Mouse (Mus musculus) right cerebral cortex, postnatal 36 days (tissue): Measurements from ENCODE around the gene Ogdh.
"Not testable (repeated sequence)": the region's sequence is repeated elsewhere in the genome, so short reads cannot be mapped to it uniquely, and the experiment has no call there.

Experiments used
- DNase-seq, 2 experiments: peaks; one replicate each; pipeline ENCODE4 v3.0.0; 2022; ENCODE audit warnings: low spot score in 2 of 2, mixed read lengths in 1 of 2

Gene Ogdh

DNA sequence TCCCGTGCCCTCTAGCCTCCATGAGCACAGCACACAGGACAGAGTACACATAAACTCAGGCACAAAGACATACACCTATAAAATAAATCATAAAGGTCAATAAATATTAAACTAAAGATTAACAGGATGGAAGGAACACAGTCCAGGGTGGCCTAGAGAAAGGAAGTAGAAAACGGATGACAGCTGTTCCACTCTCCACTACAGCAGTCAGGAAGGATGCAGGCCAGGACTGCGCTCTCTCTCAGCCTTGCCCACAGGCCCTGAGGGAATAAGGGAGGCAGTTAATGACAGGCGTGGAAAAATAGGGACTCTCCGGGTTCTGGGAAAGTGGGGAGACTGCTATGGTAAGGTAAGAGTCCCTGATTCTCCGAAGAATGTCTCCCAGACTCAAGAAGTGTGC is 75.0 kb downstream of the Ogdh start:
- no peak for DNase-seq

- DNase-seq, result no peak
Observed at GRCm38 (mm10) chr11:6367156-6367555, 75.7 kb downstream of the Ogdh start.

DNA sequence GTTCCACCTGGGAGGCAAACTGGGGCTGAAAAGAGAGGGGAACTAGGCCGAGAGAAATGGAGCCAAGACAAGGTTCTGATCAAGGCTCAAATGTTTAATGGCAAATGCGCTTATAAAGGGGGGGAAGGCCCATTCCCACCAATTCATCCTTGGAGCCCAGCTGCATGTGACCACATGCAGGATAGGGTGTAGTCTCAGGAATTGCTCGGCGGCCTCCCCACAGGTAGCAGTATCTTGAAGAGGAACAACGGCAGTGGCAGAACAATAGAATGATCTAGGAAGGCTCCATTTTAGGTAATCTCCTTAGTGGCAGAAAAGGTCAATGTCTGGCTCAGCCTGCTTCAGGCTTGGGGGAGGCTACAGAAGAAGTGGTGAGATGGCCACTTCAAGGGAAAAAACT is 76.6 kb downstream of the Ogdh start:
- DNase-seq, result not testable (repeated sequence)

GRCm38 (mm10) chr11:6371376-6372155 is 80.1 kb downstream of the Ogdh start:
- DNase-seq, result no peak

DNA sequence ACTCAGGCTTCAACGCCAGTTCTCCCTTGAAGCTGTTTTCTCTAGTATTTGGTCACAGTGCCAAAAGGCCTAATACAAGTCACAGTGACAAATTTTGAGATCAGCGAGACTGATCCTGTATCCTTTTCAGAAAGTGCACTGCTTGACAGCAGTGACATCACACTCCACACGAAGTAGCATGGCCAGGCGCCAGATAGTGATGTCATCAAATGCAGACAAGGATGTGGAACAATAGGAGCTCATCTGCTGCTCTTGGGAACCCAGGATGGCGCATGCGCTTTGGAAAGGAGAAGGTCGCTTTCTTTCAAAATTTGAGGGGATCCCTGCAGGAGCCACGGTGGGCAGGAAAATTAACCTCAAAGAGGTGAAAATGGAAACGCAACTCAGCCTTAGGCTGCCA is 81.4 kb downstream of the Ogdh start:
- DNase-seq, result no peak

DNA sequence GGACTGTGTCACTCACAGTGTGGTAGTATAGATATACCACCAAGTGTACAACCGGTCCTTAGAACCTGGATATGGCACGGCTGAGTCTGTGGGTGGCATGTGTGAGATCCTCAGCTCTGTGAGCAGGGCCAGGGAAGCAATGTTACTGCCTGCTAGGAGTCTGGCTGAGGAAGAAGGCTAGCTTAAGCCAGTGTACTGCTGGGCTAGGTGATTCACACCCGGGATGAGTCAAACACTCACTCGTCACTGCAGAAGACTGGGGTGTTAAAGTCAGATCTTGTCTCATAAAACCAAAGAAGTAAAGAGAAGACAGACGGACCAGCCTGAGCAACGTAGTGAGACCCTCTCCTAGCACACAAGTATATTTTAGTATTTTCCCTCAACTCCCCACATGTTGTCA is 89.5 kb downstream of the Ogdh start:
- DNase-seq, result no peak

- no peak for DNase-seq
Observed at GRCm38 (mm10) chr11:6388126-6388725, 96.8 kb downstream of the Ogdh start.

GRCm38 (mm10) chr11:6388726-6389413 is 97.4 kb downstream of the Ogdh start, which contains the start of gene Zmiz2:
Gene Zmiz2, plus strand, starts transcription at chr11:6389074.
- peak; percentile 90 to 94 for DNase-seq

GRCm38 (mm10) chr11:6389483-6389921 is 98.1 kb downstream of the Ogdh start:
- no peak for DNase-seq

DNA sequence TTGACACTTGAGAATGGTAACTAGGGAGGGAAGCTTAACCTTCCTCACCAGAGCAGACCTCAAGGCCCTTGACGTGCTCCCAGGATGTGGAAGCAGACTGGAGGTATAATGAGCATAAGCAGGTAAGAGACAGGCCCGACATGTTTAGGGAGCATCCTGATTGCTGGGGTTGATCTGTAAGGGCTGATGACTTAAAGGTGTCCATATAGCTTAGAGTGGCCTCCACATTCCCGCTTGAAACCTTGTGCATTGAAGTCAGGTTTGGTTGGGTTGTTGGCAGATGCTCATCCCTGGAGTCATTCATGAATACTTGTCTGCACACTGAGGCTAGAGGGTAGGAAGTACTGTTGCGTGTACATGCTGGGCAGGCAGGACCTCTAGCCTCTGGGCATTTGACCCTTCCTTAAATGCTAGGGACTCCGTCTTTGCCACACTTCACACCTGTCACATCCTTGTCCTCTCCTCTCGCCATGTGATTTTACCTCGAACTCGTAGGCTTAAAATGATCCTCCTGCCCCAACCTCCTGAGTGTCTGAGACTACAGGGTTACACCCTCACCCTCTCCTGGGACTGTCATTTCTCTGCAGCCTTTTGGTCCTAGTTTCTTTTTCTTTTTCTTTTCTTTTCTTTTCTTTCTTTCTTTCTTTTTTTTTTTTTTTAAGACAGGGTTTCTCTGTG is 99.1 kb downstream of the Ogdh start:
- DNase-seq, result no peak

DNA sequence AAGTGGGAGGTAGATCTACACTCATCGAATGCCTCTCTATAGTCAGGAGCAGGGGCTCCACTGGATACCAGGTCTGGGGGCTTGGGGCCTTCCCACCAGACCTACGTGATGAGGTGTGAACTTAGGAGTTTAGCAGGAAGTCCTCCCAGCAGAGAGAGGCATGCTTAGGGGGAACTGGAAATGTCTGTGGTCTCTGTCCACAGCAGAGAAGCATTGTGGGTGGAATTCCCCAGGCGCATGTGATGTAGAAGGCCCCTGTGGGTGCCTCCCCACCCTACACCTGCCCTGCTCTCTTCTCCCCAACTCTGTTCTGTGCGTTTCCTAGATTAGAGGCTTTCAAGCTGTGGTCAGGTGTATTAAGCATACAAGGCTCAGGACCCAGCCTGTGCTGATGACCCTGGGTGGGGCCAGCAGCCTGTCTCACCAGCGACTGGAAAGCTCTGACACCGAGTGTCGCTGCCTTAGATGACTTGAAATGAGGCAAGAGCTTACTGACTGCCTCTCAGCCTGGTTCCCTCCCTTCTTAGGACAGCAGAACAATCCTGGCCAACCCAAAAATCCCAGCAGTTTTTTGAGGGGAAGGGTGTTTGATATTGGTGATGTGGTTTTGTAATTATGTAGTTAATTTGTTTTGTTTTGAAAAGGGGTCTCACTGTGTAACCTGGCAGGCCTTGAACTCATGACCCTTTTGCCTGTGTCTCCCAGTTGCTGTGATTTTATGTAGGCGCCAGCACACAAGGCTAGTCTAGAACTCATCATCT is 100.3 kb downstream of the Ogdh start:
- DNase-seq, result no peak

- no peak for DNase-seq
Observed at GRCm38 (mm10) chr11:6392857-6393256, 101.4 kb downstream of the Ogdh start.

GRCm38 (mm10) chr11:6393866-6394265 is 102.4 kb downstream of the Ogdh start:
- no peak for DNase-seq

DNA sequence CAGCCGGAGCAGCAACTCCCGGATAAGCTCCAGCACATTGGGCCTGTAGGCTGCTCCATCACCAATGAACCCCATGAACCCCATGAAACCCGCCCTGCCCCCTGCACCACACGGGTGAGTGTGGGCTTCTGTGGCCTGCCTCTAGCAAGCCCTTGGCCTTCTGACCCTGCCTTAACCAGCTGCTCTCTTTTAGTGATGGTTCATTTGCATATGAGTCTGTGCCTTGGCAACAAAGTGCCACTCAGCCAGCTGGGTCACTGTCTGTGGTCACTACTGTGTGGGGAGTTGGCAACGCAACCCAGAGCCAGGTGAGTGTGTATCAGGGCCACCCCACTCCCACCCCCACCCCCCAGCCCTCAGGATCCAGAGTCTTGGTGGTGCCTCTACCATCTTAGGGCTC is 104.1 kb downstream of the Ogdh start:
- no peak for DNase-seq

GRCm38 (mm10) chr11:6398141-6398540 is 106.7 kb downstream of the Ogdh start:
- no peak for DNase-seq

DNA sequence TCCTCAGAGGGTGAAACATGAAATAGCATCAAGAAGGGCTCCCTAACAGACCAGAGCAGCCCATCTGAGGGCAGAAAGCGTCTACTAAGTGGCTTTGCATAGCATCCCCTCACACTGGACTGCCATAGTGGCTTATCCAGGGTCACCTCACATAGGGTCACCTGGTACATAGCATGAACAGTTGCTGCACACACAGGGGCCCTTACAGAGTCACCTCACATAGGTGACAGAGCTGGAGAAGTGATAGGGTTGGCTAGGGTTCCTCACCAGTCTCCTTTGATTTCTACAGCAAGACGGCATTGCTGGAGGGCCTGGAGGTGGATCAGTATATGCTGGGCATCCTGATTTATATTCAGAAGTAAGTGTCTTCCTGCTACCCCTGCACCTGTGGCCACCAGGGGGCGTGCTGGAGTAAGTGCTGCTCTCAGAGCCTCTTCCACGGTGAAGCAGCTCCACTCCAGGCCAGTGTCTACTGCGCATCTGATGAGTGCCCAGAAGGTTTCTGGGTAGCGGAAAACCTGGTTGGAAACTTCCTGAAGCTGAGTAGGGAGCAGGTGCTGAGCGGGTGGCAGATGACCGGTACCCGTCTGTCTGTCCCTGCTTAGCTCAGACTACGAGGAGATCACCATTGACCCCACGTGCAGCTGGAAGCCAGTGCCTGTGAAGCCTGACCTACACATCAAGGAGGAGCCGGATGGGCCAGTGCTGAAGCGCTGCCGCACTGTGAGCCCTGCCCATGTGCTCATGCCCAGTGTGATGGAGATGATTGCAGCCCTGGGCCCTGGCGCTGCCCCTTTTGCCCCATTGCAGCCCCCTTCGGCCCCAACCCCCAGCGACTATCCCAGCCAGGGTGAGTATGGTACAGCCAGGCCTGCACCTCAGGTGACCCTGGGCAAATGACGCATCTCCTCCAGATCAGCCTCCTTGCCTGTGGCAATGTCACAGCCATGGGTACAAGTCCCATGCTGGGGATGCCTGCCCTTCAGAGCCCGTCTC is 111.4 kb downstream of the Ogdh start:
- DNase-seq, result no peak

DNA sequence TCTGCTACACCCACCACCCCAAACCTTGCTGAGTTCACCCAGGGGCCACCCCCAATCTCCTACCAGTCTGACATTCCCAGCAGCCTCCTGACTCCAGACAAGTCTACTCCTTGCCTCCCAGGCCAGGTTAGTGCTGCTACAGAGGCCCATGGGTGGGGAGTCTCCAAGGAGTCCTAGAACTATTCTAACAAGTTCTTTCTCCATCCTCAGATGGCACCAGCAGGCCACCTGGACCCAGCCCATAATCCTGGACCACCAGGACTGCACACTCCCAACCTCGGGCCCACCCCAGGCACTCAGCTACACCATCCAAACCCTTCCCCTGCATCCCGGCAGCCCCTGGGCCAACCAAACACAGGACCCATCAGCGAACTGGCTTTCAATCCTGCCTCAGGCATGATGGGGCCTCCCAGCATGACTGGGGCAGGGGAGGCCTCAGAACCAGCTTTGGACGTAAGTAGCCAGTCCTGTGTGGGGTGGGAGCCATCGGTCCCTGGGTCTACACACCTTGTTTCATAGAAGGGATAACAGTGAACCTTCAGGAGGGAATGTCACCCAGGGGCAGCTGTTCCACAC is 112.5 kb downstream of the Ogdh start:
- no peak for DNase-seq

- no peak for DNase-seq
Observed at GRCm38 (mm10) chr11:6404699-6405566, 113.5 kb downstream of the Ogdh start.

- no peak for DNase-seq
Observed at GRCm38 (mm10) chr11:6405591-6406081, 114.2 kb downstream of the Ogdh start.
